Mouse (Mus musculus) testis, adult 2 months (tissue): ENCODE data around the gene Hsd17b6.

Experiments used
- CTCF ChIP-seq: fragments of 200-500 bp; IDR thresholded peaks from 2 replicates; pipeline ENCODE4 v1.5.1; 2012; ENCODE audit warnings: low read depth, mild to moderate bottlenecking, inconsistent platforms, low read length, moderate library complexity; ENCODE audit not compliant: control insufficient read depth, insufficient read depth, insufficient replicate concordance
- POLR2A ChIP-seq: fragments of 200-500 bp; IDR thresholded peaks from 2 replicates; pipeline ENCODE4 v1.6.1; 2012; ENCODE audit warnings: low read depth, mild to moderate bottlenecking, inconsistent platforms, low read length, moderate library complexity; ENCODE audit not compliant: control insufficient read depth

DNA sequence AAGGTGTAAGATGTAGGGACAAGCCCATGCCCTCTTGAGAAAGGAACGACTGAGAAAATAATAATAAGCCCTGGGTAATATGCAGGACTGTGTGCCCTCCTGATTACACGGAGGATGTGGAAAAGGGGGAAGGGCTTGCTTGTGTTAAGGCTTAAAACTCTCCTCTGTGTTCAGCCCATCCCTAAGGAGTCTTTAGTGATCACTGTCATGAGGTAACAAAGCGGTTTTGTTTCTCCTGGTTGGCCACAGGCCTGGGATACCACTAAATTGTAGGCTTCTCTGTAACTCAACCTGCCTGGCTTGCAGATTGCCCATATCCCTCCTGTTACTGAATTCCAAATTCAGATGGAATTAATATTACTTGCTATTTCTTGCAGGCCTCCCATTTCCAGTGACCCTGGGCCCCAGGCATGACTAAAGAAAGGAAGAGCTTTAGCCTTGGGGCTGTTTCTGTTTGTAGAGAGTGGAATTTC, 37.0 kb downstream of the Hsd17b6 start:
- TF ChIP-seq POLR2A (no peak), CTCF (no peak)
